Mouse (Mus musculus) stomach, embryonic 15.5 days (tissue): ENCODE data around the gene Plk5. TPM values are rescaled to one million over a fixed set of nuclear protein-coding genes. Genes with fewer than 3 reads are reported as not detected.

ENCODE experiments used
- ATAC-seq: fragments of 200-750 bp; cut with Nextera tagmentation; 2 replicates; pipeline ENCODE4 v1.8.0; 2017; ENCODE audit warnings: low read depth, moderate number of reproducible peaks, moderate TSS enrichment; ENCODE audit not compliant: insufficient read depth, low FRiP score
- H3K27ac ChIP-seq: fragments of 300-500 bp; sonication (generic); 2 replicates; pipeline ENCODE4 v1.5.1; 2015; ENCODE audit warnings: mild to moderate bottlenecking, inconsistent platforms
- H3K27me3 ChIP-seq: fragments of 300-500 bp; sonication (generic); replicated peaks from 2 replicates; pipeline ENCODE4 v1.6.1; 2015; ENCODE audit warnings: inconsistent platforms
- H3K36me3 ChIP-seq: fragments of 300-500 bp; sonication (generic); 2 replicates; pipeline ENCODE4 v1.6.1; 2015; ENCODE audit warnings: inconsistent platforms
- H3K4me1 ChIP-seq: fragments of 300-500 bp; sonication (generic); 2 replicates; pipeline ENCODE4 v1.6.1; 2015; ENCODE audit warnings: inconsistent platforms
- H3K4me2 ChIP-seq: fragments of 300-500 bp; sonication (generic); 2 replicates; pipeline ENCODE4 v1.6.1; 2015; ENCODE audit warnings: mild to moderate bottlenecking, inconsistent platforms
- H3K4me3 ChIP-seq: fragments of 300-500 bp; sonication (generic); replicated peaks from 2 replicates; pipeline ENCODE4 v1.5.1; 2015; ENCODE audit warnings: inconsistent platforms
- H3K9ac ChIP-seq: fragments of 300-500 bp; sonication (generic); 2 replicates; pipeline ENCODE4 v1.6.1; 2015; ENCODE audit warnings: inconsistent platforms
- H3K9me3 ChIP-seq: fragments of 300-500 bp; sonication (generic); 2 replicates; pipeline ENCODE4 v1.6.1; 2016; ENCODE audit warnings: inconsistent platforms
- WGBS: fragments of 180-500 bp; shearing (Covaris S2); methylation state at CpG from one replicate; pipeline ENCODE4 v1.1.7; 2015; 5-methylcytosine and 5-hydroxymethylcytosine counted together
- polyA plus RNA-seq: library from polyadenylated mRNA; unstranded; fragments of >200 nt; fragmentation: Nextera tagmentation; extraction: Ambion mirVana; gene quantifications from 2 replicates; pipeline ENCODE4 v1.2.1, GENCODE M21; 2015

Plk5 gene
- polyA plus RNA-seq = 0.30 and 0.67 TPM in 2 replicates

GRCm38 (mm10) chr10:80356001-80356682 is at the start of gene Plk5:
Gene Plk5, plus strand, starts transcription at chr10:80356459.
- ATAC-seq = no peak
- peak within 1 kb of the TSS; percentile 58 for H3K4me2 ChIP-seq
- H3K9me3 ChIP-seq = no peaks in the 10 kb centered on the region
- 2% methylated on average over 53 of the region's 53 CpGs for WGBS
- peaks cover 76% of the 10 kb centered on the region for H3K27me3 ChIP-seq
- H3K9ac ChIP-seq = no peak within 1 kb of the TSS
- H3K4me1 ChIP-seq = peaks cover 26% of the 10 kb centered on the region
- H3K36me3 ChIP-seq = no peaks in the 10 kb centered on the region
- H3K4me3 ChIP-seq = peak within 1 kb of the TSS; percentile 36
- no peak within 1 kb of the TSS for H3K27ac ChIP-seq

GRCm38 (mm10) chr10:80311560-80311959 is 44.7 kb upstream of the Plk5 start:
- Histone ChIP-seq H3K36me3 (no peaks in the 10 kb centered on the region), H3K27me3 (peaks cover 65% of the 10 kb centered on the region), H3K9ac (no peak overlapping the region), H3K4me3 (no peak overlapping the region), H3K4me2 (no peak overlapping the region), H3K27ac (no peak overlapping the region), H3K4me1 (peaks cover 29% of the 10 kb centered on the region), H3K9me3 (no peaks in the 10 kb centered on the region)
- WGBS = 74% methylated on average over 16 of the region's 16 CpGs
- no peak for ATAC-seq

GRCm38 (mm10) chr10:80312586-80313504 is 43.4 kb upstream of the Plk5 start:
- no peak overlapping the region; the same call in 1 of the 2 replicates for H3K9ac ChIP-seq
- WGBS = 64% methylated on average over 54 of the region's 54 CpGs
- H3K4me2 ChIP-seq = no peak overlapping the region
- no peak overlapping the region for H3K27ac ChIP-seq
- no peaks in the 10 kb centered on the region for H3K9me3 ChIP-seq
- no peaks in the 10 kb centered on the region for H3K36me3 ChIP-seq
- no peak for ATAC-seq
- H3K4me1 ChIP-seq = peaks cover 35% of the 10 kb centered on the region
- H3K4me3 ChIP-seq = no peak overlapping the region
- peaks cover 60% of the 10 kb centered on the region for H3K27me3 ChIP-seq

DNA sequence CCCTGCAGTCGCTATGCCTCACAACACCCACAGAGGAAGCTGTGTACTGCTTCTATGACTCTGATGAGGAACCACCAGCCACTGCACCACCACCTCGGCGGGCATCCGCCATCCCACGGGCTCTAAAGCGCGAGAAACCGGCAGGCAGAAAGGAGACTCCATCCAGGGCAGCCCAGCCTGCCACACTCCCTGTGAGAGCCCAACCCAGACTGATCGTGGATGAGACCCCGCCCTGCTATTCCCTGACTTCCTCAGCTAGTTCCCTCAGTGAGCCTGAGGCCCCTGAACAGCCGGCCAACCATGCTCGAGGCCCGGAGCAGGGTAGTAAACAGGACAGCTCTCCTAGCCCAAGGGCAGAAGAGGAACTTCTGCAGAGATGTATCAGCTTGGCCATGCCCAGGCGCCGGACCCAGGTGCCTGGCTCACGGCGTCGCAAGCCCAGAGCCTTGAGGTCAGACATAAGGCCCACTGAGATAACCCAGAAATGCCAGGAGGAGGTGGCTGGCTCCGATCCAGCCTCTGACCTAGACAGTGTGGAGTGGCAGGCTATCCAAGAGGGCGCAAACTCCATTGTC is 42.5 kb upstream of the Plk5 start:
- no peak overlapping the region for H3K27ac ChIP-seq
- 0 out of 2 replicates have a peak overlapping the region, but pooled peaks have one; percentile 10 for H3K9ac ChIP-seq
- 39% methylated on average over 20 of the region's 20 CpGs for WGBS
- peaks cover 60% of the 10 kb centered on the region for H3K27me3 ChIP-seq
- 0 out of 2 replicates have a peak overlapping the region, but pooled peaks have one; percentile 10 for H3K4me2 ChIP-seq
- peaks cover 35% of the 10 kb centered on the region for H3K4me1 ChIP-seq
- peak; percentile 13; the same call in 1 of the 2 replicates for ATAC-seq
- no peaks in the 10 kb centered on the region for H3K9me3 ChIP-seq
- no peak overlapping the region for H3K4me3 ChIP-seq
- no peaks in the 10 kb centered on the region for H3K36me3 ChIP-seq

- Histone ChIP-seq H3K4me1 (peaks cover 41% of the 10 kb centered on the region), H3K4me2 (no peak overlapping the region), H3K4me3 (no peak overlapping the region), H3K27me3 (peaks cover 60% of the 10 kb centered on the region), H3K9ac (no peak overlapping the region), H3K27ac (no peak overlapping the region), H3K36me3 (no peaks in the 10 kb centered on the region), H3K9me3 (no peaks in the 10 kb centered on the region)
- 55% methylated on average over 16 of the region's 16 CpGs for WGBS
- ATAC-seq = no peak
Measured at GRCm38 (mm10) chr10:80314494-80315001, 41.7 kb upstream of the Plk5 start.

GRCm38 (mm10) chr10:80315315-80315714 is 40.9 kb upstream of the Plk5 start:
- Histone ChIP-seq H3K9me3 (no peaks in the 10 kb centered on the region), H3K4me1 (peaks cover 43% of the 10 kb centered on the region), H3K4me2 (no peak overlapping the region), H3K27ac (no peak overlapping the region), H3K4me3 (no peak overlapping the region), H3K36me3 (no peaks in the 10 kb centered on the region), H3K9ac (no peak overlapping the region), H3K27me3 (peaks cover 60% of the 10 kb centered on the region)
- 46% methylated on average over 27 of the region's 27 CpGs for WGBS
- no peak for ATAC-seq

DNA sequence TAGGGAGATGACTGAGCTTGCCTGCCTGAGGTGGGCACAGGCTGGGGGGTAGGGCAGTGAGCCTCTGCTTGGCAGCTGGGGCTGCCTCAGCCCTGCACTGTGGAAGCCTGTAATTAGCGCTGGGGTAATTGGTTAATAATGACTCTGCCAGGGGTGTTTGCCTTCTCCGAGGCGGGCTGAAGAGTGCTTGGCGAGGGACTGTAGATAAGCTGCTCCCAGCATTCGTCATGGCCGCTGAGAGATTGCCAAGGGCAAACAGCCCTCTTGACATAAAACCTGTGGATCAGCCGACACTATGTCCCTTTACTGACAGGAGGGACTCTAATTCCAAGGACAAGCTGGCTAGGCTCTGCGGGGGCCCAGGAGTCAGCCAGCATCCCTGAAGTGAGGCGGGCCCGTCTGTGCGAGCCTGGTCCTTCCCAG is 39.9 kb upstream of the Plk5 start:
- peaks cover 47% of the 10 kb centered on the region for H3K4me1 ChIP-seq
- ATAC-seq = no peak
- no peak overlapping the region for H3K27ac ChIP-seq
- no peak overlapping the region for H3K4me3 ChIP-seq
- peaks cover 52% of the 10 kb centered on the region for H3K27me3 ChIP-seq
- no peaks in the 10 kb centered on the region for H3K36me3 ChIP-seq
- H3K4me2 ChIP-seq = no peak overlapping the region
- no peak overlapping the region for H3K9ac ChIP-seq
- WGBS = 27% methylated on average over 11 of the region's 11 CpGs
- H3K9me3 ChIP-seq = no peaks in the 10 kb centered on the region

DNA sequence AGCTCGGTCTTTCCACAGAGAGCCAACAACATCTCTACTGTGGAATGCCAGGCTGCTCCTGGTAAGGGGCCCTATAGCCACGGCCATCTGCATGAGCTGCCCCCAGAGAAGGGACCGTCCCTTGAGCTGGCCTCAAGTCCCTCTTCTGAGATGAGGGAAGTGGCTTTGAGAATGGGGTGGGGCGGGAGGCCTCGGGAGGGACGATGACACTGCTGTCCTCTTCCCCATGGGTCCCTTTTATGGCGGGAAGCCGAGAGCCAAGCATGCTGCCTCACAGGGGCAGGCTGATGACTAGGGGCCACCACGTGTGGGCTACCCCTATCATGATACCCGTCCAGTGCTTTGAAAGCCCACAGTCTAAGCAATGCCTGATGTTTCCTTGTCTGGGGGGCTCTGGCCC is 39.2 kb upstream of the Plk5 start:
- Histone ChIP-seq H3K4me3 (no peak overlapping the region), H3K9ac (no peak overlapping the region), H3K36me3 (no peaks in the 10 kb centered on the region), H3K4me2 (no peak overlapping the region), H3K27ac (no peak overlapping the region), H3K27me3 (peaks cover 45% of the 10 kb centered on the region), H3K9me3 (no peaks in the 10 kb centered on the region), H3K4me1 (peaks cover 47% of the 10 kb centered on the region)
- WGBS = 51% methylated on average over 10 of the region's 10 CpGs
- no peak for ATAC-seq

DNA sequence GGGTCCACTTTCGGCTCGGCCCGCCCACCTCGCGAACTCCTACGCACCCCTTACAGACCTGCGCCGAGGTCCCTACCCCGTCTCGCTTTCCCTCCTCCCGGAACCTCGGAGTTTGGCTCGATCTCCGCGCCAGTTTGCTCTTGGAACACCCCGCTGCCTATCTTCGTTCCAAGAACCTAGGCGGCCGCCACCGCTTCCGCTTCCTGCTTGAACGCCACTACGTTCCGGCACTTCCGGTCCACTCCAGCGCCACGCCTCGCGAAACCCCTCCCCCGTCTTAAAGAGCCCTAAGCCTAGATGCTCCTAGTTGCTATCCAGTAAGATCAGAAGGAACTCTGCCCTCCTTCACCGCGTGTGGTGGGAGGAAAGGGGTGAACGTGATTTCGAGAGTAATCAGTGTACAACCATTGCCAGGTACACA is 35.9 kb upstream of the Plk5 start, which contains the start of gene 2310011J03Rik:
Gene 2310011J03Rik, minus strand, starts transcription at position 198 of the 421 bp plus-strand sequence.
- Histone ChIP-seq H3K27me3 (peaks cover 12% of the 10 kb centered on the region), H3K36me3 (no peaks in the 10 kb centered on the region), H3K9ac (peak within 1 kb of the TSS; percentile 66), H3K4me1 (peaks cover 44% of the 10 kb centered on the region), H3K4me3 (peak within 1 kb of the TSS; percentile 88), H3K27ac (peak within 1 kb of the TSS; percentile 73), H3K4me2 (peak within 1 kb of the TSS; percentile 82), H3K9me3 (no peaks in the 10 kb centered on the region)
- WGBS = under 1% methylated on average over 34 of the region's 34 CpGs
- peak; percentile 45 for ATAC-seq

DNA sequence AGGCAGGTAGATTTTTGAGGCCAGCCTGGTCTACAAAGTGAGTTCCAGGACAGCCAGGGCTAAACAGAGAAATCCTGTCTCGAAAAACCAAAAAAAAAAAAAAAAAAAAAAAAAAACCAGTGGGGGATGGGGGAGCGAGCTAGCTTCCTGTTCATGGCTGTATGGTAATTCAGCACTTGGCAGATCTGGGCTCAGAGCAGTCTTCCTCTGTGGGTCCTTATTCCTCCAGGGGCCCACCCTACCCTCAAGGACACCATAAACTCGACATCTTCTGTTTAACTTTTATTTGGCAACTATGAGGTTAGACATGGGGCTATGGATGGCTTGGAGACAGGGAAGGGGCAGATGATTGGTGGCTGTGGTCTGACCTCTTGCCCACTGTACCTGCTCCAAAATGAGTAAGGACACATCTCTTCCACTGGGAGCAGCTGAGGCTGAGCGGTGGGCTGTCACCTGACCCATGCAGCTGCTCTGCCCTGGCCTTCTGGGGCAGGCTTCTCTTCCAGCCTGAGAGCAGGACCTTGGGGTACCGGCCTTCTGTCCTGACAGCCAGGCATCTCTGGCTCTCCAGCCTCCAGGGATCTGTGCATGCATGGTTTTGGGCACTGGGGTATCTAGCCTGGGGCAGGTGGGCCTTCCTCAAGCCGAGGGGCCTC is 35.1 kb upstream of the Plk5 start:
- 61% methylated on average over 6 of the region's 6 CpGs for whole genome bisulfite sequencing
- Histone ChIP-seq H3K36me3 (no peaks in the 10 kb centered on the region), H3K27ac (no peak overlapping the region), H3K9me3 (no peaks in the 10 kb centered on the region), H3K4me3 (no peak overlapping the region), H3K9ac (no peak overlapping the region), H3K4me1 (peaks cover 40% of the 10 kb centered on the region), H3K4me2 (no peak overlapping the region), H3K27me3 (peaks cover 4% of the 10 kb centered on the region)
- ATAC-seq = no peak
